Mouse (Mus musculus): Measurements from ENCODE around the gene Tnr.

Tnr gene

DNA sequence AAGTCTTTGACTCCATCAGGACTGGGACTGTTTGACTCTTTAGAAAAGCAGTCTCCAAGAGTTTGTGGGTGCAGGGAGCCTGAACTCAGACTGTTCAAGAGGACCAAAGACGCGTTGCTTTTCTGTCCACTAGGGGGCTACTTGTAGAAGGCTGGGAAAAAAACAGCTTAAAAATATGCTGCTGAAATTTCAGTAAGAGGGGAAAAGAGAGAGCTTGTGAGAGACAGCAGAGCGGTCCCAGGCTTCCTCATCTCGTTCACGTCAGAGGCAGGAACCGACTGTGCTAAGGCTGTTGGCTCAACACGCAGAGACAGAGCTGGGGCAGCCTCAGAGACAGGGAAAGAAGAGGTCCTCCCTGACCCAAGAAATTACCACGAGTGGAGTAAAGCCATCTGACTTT, at the start of gene Tnr:
TSS of gene Tnr (plus strand) at position 192 of the 400 bp plus-strand sequence.
- in situ Hi-C loops (cut with MseI, MboI), result no loop called here

GRCm38 (mm10) chr1:159489853-159490435, 33.6 kb upstream of the Tnr start:
- in situ Hi-C loops (cut with MseI, MboI), result no loop called here

DNA sequence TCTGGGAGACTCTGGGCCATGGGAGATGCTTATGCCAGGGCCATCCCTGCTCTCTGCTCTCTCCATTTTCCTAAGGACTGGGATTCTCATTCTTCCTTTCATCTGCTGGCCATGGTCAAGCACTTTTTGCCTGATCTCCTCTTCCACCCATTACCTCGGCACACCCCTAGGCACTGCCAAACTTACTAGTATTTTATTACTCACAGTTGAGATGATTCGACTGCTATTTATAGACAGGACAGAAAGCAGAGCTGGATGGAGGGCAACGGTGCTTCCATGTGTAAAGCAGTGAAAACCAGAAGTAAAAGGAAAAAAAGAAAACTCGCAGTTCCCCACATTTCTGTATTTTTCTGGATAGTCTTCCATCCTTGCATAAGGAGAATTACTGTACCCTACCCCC, 31.0 kb upstream of the Tnr start:
- in situ Hi-C loops (cut with MseI, MboI), result no loop called here

DNA sequence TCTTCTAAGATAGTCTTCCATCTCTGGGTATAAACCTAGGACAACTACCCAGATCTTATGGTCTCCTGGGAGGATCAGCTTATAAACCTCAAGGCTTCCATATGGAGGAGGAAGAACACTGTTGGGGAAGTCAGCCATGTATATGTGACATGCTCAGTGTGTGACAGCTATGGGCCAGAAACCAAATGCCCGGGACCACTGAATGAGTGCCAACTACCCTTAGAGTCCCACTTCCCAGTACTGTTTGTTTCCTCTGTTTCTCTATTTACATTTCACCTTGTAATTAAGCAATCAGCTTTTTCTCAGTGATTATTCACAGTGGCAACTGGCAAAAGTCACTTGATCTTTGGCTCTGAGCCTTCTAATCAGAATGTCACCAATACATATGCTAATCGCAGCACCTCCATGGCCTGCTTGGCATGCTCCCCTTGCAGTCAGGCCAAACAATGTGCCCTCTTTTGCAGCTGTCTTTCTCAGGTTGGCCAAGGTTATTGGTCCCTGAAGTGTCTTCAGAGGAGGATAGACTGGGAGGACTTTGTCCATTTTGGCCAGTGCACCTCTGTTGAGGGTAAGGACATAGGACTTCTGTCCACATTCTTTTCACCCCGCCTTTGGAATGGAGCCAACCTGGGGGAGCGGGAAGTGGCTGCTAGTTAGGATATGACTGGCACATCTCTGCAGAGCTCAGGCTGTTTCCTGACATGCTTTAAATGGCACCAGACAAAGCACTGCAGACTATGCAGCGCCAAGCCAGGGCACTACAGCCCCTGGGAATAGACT, 29.7 kb upstream of the Tnr start:
- in situ Hi-C loops (cut with MseI, MboI), result no loop called here

- in situ Hi-C loops (cut with MseI, MboI), result no loop called here
Observed at GRCm38 (mm10) chr1:159498236-159498635, 25.3 kb upstream of the Tnr start.

GRCm38 (mm10) chr1:159499806-159500460, 23.6 kb upstream of the Tnr start:
- in situ Hi-C loops (cut with MseI, MboI), result no loop called here

DNA sequence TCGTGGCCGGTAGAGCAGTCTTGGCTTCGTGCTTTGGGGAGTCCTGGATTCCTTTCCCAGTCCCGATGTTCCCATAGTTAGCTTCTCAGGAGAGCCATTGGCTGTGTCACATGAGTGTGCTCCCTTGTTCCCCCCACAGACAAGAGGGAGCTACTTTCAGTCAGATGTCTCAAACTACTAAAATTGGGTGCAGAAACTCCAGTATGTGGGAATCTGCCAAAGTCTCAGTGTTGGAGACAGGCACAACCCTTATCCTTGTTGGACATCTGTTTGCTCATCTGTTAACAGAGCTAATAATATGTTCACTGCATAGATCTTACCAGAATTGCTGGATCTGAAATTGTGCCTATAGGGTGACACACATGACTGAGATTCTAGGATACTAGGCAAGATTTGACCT, 21.7 kb upstream of the Tnr start:
- in situ Hi-C loops (cut with MseI, MboI), result no loop called here

GRCm38 (mm10) chr1:159510667-159511066, 12.9 kb upstream of the Tnr start:
- in situ Hi-C loops (cut with MseI, MboI), result no loop called here

- in situ Hi-C loops (cut with MseI, MboI), result no loop called here
Observed at GRCm38 (mm10) chr1:159517647-159518046, 5.9 kb upstream of the Tnr start.

GRCm38 (mm10) chr1:159519206-159519605, 4.4 kb upstream of the Tnr start:
- in situ Hi-C loops (cut with MseI, MboI), result no loop called here

GRCm38 (mm10) chr1:159523069-159523468, 500 bp upstream of the Tnr start:
- in situ Hi-C loops (cut with MseI, MboI), result no loop called here

GRCm38 (mm10) chr1:159524051-159524549, 531 bp downstream of the Tnr start:
- in situ Hi-C loops (cut with MseI, MboI), result no loop called here

DNA sequence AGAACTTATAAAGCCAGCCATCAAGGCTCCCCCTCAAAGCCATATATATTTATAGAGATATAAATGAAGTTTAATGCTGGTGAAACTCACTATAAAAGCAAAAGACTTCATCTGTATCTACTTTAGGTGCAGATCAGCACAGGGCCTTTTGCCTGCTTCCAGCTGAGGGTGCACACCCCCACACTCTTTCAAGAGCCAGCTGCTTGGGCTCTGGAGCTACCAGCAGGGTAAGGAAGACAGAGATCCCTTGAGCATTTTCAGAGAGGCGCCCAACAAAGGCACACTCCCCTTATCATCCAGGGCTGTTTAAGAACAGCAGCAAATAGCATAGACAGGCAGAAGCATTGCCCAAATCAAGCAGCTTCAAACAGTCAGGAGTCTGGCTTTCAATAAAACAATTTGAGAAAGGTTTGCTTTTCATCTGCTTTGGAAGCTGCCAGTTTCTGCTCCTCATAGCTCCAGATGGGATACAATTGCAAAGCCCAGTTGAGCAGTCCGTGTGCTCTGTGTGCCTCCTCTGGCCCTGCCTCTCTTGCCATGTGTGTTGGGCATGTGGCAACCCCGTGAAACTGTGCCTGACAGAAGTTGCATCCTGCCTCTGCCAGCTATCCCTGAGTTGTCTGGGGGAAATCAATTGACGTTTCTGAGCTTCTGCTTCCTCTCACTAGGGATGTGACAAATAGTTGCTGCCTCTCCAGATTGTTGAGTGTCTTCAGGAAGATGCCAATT, 9.4 kb downstream of the Tnr start:
- in situ Hi-C loops (cut with MseI, MboI), result no loop called here

GRCm38 (mm10) chr1:159535582-159535981, 12.0 kb downstream of the Tnr start:
- in situ Hi-C loops (cut with MseI, MboI), result no loop called here

DNA sequence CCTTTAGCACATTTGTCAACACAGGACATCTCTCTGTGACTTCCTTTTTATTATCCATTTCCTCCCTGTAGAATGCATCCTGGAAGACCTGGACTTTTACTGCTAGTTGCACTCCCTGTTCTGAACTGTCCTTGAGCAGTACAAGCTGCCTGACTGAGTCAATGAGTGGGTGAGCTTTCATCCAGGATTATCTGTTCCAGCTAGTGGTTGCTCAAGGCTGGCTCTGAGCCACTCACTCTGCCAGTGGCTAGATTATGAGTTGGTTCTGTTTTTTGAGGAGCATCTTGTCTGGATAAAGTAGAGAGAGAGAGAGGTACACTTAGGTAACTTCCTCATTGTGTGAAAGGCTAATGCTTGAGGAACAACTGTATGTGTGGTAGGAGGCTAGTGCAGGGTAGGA, 14.0 kb downstream of the Tnr start:
- in situ Hi-C loops (cut with MseI, MboI), result no loop called here

DNA sequence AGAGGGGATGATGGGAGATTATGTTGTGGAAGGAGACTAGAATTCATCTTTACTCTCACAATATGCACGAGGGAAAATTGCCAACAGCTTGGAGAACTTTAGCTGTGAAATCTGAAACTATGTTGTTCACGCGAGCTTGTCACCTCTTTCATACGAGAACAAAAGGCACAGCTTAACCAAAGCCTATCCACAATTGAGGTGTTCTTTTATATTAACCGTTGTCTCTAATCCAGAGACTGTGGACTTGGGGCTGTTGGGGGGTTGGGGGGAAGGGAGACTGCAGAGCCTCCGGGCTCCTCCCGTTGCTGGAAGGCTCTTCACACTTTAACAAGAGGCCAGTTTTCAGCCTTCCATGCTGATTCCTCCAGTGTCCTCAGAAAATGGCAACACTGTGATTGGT, 14.5 kb downstream of the Tnr start:
- in situ Hi-C loops (cut with MseI, MboI), result no loop called here

DNA sequence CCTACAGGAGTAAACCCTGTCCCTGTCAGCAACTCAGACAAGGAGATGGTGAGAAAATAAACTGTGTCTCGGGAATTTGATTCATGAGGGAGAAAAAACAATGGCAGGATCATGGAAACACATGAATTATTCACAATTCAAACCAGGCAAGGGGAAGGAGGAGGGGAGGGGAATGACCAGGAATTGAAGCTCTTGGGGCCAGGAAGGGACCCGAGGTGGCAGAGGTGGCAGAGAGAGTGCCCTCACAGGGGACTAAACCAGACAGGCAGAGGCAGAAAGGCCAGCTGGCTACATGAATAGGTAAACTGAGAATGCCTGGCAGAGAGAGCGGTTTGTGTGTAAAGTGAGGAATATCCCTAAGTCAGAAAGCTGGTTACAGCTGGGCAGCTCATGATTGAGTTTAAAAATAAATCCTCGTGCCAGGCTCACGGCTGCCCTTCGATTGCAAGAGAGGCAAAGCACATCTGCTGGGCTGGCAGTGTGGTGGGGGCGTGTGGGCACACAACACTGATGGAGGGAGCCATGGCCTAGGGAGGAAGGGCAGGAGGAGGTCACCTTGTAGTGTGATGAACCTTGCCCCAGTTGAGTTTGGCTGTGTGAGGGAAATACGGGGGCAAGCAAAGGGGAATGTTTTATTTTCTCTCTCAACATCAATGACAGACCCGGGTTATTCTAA, 22.0 kb downstream of the Tnr start:
- in situ Hi-C loops (cut with MseI, MboI), result no loop called here

GRCm38 (mm10) chr1:159551036-159551435, 27.5 kb downstream of the Tnr start:
- in situ Hi-C loops (cut with MseI, MboI), result no loop called here

GRCm38 (mm10) chr1:159551591-159552442, 28.2 kb downstream of the Tnr start:
- in situ Hi-C loops (cut with MseI, MboI), result no loop called here

- in situ Hi-C loops (cut with MseI, MboI), result no loop called here
Observed at GRCm38 (mm10) chr1:159561616-159562015, 38.0 kb downstream of the Tnr start.

DNA sequence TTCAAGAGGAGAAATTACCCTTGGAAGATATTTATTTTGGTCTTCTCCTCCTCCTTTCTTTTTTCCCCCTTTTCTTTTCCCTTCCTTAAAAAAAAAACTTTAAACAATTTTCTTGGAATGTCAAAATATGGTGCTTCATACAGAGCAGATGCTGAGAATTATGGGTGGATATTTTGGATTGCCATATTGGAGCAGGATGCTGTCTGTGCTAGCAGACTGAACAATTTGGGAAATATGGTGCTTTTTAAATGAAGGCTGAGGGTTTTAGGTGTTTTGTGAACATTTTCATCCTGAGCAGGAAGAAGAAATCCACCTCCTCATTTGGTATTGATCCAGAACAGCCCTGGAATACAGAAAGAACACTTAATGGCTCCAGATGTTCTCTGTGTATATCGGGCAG, 41.6 kb downstream of the Tnr start:
- in situ Hi-C loops (cut with MseI, MboI), result no loop called here
